Mouse (Mus musculus) E14TG2a.4 (cell line): ENCODE data around the gene Rdh16f1.

ENCODE experiments used
- CTCF ChIP-seq: conservative IDR thresholded peaks from 2 replicates; pipeline ENCODE4 v1.5.1; 2014; ENCODE audit warnings: low read length
- POU5F1 ChIP-seq: IDR thresholded peaks from 2 replicates; pipeline ENCODE4 v1.6.1; 2014; ENCODE audit warnings: low read length, borderline replicate concordance

- TF ChIP-seq CTCF (no peak), POU5F1 (no peak)
These were observed 12.3 kb upstream of the Rdh16f1 start for GRCm38 (mm10) chr10:127747254-127747653.
